21 mouse cellular contexts compared by ENCODE assay signal in genomic region chr19:14414957-14415356, GRCm38 (mm10).
A peak's percentile ranks its signal among the peaks of the same experiment; 100 is the strongest.
DNase-seq lines count a peak whose midpoint lies in the region; ATAC-seq and TF ChIP-seq lines count a peak whose summit lies in the region.
"Had no signal": no experiment of that assay in that cellular context is flagged by ENCODE, and none has a peak within 500 bp of the region (broad histone marks: within the 10 kb centered on the region; RNA-seq: fewer than 3 reads in every experiment).

No protein-coding gene starts in this region.

- no peaks in the 10 kb centered on the region for H3K9me3 ChIP-seq in forebrain, embryonic 11.5 days (ENCODE audit: control insufficient read depth, low read length)
- H3K9me3 ChIP-seq in forebrain, postnatal 0 days (ENCODE audit: low read length), result no peaks in the 10 kb centered on the region
- H3K9me3 ChIP-seq in forebrain, embryonic 15.5 days, result no peaks in the 10 kb centered on the region
- no peaks in the 10 kb centered on the region for H3K9me3 ChIP-seq in forebrain, embryonic 14.5 days (replicated peaks; ENCODE audit: control insufficient read depth, low read length)
- H3K9me3 ChIP-seq: embryonic facial prominence, embryonic 10.5 days; embryonic facial prominence, embryonic 12.5 days had no signal

- no peak overlapping the region for H3K4me2 ChIP-seq in forebrain, embryonic 11.5 days (ENCODE audit: low read depth, low read length, severe bottlenecking)
- no peak overlapping the region for H3K4me2 ChIP-seq in forebrain, postnatal 0 days (ENCODE audit: low read depth)
- H3K4me2 ChIP-seq in forebrain, embryonic 15.5 days (replicated peaks), result no peak overlapping the region
- no peak overlapping the region for H3K4me2 ChIP-seq in forebrain, embryonic 14.5 days (ENCODE audit: low read length)
- H3K4me2 ChIP-seq: embryonic facial prominence, embryonic 12.5 days had no signal

- peaks cover 5% of the 10 kb centered on the region; the same call in 1 of the 2 replicates for H3K4me1 ChIP-seq in forebrain, embryonic 11.5 days (replicated peaks; ENCODE audit: control insufficient read depth, insufficient read depth, low read length)
- H3K4me1 ChIP-seq in forebrain, postnatal 0 days (ENCODE audit: insufficient read depth), result no peaks in the 10 kb centered on the region
- peaks cover 26% of the 10 kb centered on the region for H3K4me1 ChIP-seq in forebrain, embryonic 15.5 days
- peaks cover 20% of the 10 kb centered on the region for H3K4me1 ChIP-seq in forebrain, embryonic 14.5 days (ENCODE audit: control insufficient read depth, insufficient read depth, low read length)

- no peaks in the 10 kb centered on the region for H3K27me3 ChIP-seq in forebrain, embryonic 11.5 days (ENCODE audit: control insufficient read depth, insufficient read depth, low read length)
- no peaks in the 10 kb centered on the region; the same call in 1 of the 2 replicates for H3K27me3 ChIP-seq in forebrain, postnatal 0 days (ENCODE audit: insufficient read depth, low read length)
- H3K27me3 ChIP-seq in forebrain, embryonic 15.5 days, result no peaks in the 10 kb centered on the region
- no peaks in the 10 kb centered on the region for H3K27me3 ChIP-seq in forebrain, embryonic 14.5 days (replicated peaks; ENCODE audit: control insufficient read depth, insufficient read depth, low read length)
- H3K27me3 ChIP-seq: CH12.LX; embryonic facial prominence, embryonic 12.5 days had no signal

- DNase-seq in forebrain, embryonic 11.5 days (ENCODE audit: low spot score), result no peak
- no peak for DNase-seq in forebrain, postnatal 0 days
- DNase-seq in forebrain, embryonic 14.5 days (ENCODE audit: low spot score), result no peak
- DNase-seq in ES-CJ7 (ENCODE audit: low read depth, low spot score) (peak; percentile 29), R1 (ENCODE audit: low read depth, low spot score) (peak; percentile 71)
- DNase-seq in cerebellum, postnatal 4 days (ENCODE audit: low spot score in 2 of 2), result no peak
- no peak for DNase-seq in ovary, postnatal 10 days (ENCODE audit: low spot score)
- DNase-seq: adrenal gland, adult 8-10 months; adrenal gland, postnatal 14 days; adrenal gland, postnatal 36 days; cerebellum, adult 11 months; cerebellum, adult 18-20 months; cerebellum, adult 8-10 months; cerebellum, adult 9-11 months; cerebellum, postnatal 36 days had no signal

- ATAC-seq in forebrain, embryonic 11.5 days (replicated peaks; ENCODE audit: low FRiP score), result peak; percentile 61; the same call in 1 of the 2 replicates
- no peak for ATAC-seq in forebrain, postnatal 0 days
- peak; percentile 27; the same call in 1 of the 2 replicates for ATAC-seq in forebrain, embryonic 15.5 days (replicated peaks)
- no peak for ATAC-seq in forebrain, embryonic 14.5 days
- ATAC-seq: activated CD4-positive, CD25-positive, alpha-beta regulatory T cell, adult 4 months; CD4-positive, CD25-positive, alpha-beta regulatory T cell, adult 4 months had no signal

- TF ChIP-seq CTCF in forebrain, postnatal 0 days (IDR thresholded peaks at IDR 0.05; ENCODE audit: low read depth), result no peak

- no peaks in the 10 kb centered on the region for H3K36me3 ChIP-seq in forebrain, embryonic 11.5 days (ENCODE audit: control insufficient read depth, insufficient read depth, low read length)
- H3K36me3 ChIP-seq in forebrain, postnatal 0 days (ENCODE audit: insufficient read depth), result no peaks in the 10 kb centered on the region
- no peaks in the 10 kb centered on the region for H3K36me3 ChIP-seq in forebrain, embryonic 15.5 days
- no peaks in the 10 kb centered on the region for H3K36me3 ChIP-seq in forebrain, embryonic 14.5 days (ENCODE audit: control insufficient read depth, insufficient read depth, low read length)
- H3K36me3 ChIP-seq: embryonic facial prominence, embryonic 10.5 days; embryonic facial prominence, embryonic 12.5 days had no signal

- no peak overlapping the region for H3K4me3 ChIP-seq in forebrain, embryonic 11.5 days (ENCODE audit: low read depth, low read length)
- no peak overlapping the region for H3K4me3 ChIP-seq in forebrain, postnatal 0 days (ENCODE audit: low read depth, low read length)
- no peak overlapping the region for H3K4me3 ChIP-seq in forebrain, embryonic 15.5 days
- H3K4me3 ChIP-seq in forebrain, embryonic 14.5 days (ENCODE audit: low read depth, low read length), result no peak overlapping the region
- H3K4me3 ChIP-seq: embryonic facial prominence, embryonic 10.5 days; embryonic facial prominence, embryonic 12.5 days had no signal

- no peak overlapping the region for H3K9ac ChIP-seq in forebrain, embryonic 11.5 days (ENCODE audit: low read length)
- no peak overlapping the region for H3K9ac ChIP-seq in forebrain, postnatal 0 days
- H3K9ac ChIP-seq in forebrain, embryonic 15.5 days (replicated peaks), result no peak overlapping the region
- H3K9ac ChIP-seq in forebrain, embryonic 14.5 days (ENCODE audit: low read length), result no peak overlapping the region
- H3K9ac ChIP-seq: embryonic facial prominence, embryonic 12.5 days had no signal

- H3K27ac ChIP-seq in forebrain, embryonic 11.5 days (ENCODE audit: low read depth, low read length), result no peak overlapping the region
- H3K27ac ChIP-seq in forebrain, postnatal 0 days (ENCODE audit: low read depth, low read length), result no peak overlapping the region
- H3K27ac ChIP-seq in forebrain, embryonic 15.5 days (replicated peaks), result no peak overlapping the region
- H3K27ac ChIP-seq in forebrain, embryonic 14.5 days (ENCODE audit: low read depth, low read length), result no peak overlapping the region
- H3K27ac ChIP-seq: embryonic facial prominence, embryonic 10.5 days; embryonic facial prominence, embryonic 12.5 days had no signal

- WGBS in forebrain, embryonic 11.5 days, result 6% methylated on average over 4 of the region's 4 CpGs
- WGBS in forebrain, postnatal 0 days, result 9% methylated on average over 4 of the region's 4 CpGs
- WGBS in forebrain, embryonic 15.5 days, result 3% methylated on average over 4 of the region's 4 CpGs
- WGBS in forebrain, embryonic 14.5 days, result 5% methylated on average over 4 of the region's 4 CpGs

Comparison
In these comparisons a context has a peak if more than half of its experiments do, and no peak if none do; other contexts are left out.
1. ATAC-seq: peak in forebrain, embryonic 11.5 days (single experiment) and forebrain, embryonic 15.5 days (single experiment); none in forebrain, postnatal 0 days (single experiment) and forebrain, embryonic 14.5 days (single experiment).
2. DNase-seq: peak in ES-CJ7 (single experiment) and R1 (single experiment); none in forebrain, embryonic 11.5 days (single experiment), forebrain, postnatal 0 days (single experiment), forebrain, embryonic 14.5 days (single experiment), cerebellum, postnatal 4 days (0 of 2) and ovary, postnatal 10 days (single experiment).